Mouse (Mus musculus) heart, postnatal 0 days (tissue): ENCODE data around the gene Kcnh3.

Experiments
- CTCF ChIP-seq: IDR thresholded peaks from 2 replicates; pipeline ENCODE4 v1.5.1; 2016; ENCODE audit warnings: antibody characterized with exemption, control low read depth, low read depth
- EP300 ChIP-seq: IDR thresholded peaks from 2 replicates; pipeline ENCODE4 v1.6.1; 2016; ENCODE audit warnings: antibody characterized with exemption, low read depth

DNA sequence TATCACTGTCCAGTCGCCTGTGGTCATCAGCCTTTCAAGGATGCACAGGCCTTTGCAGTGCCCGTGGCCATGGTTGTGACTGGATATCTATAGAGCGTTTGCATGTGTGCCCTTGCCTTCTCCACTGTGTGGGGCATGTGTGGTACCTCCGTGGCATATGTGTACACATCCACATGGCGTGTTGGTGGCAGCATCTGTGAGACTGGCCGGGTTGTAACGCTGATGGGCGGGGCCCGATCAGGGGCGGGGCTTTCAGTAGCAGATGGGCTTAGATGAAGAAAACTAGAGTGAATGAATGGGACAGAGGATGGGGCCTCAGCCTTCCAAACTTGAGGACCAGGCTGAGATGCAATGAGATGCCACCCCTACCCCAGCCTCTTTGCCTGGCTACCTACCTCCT is 7.3 kb downstream of the Kcnh3 start:
- no peak for TF ChIP-seq CTCF
- no peak for TF ChIP-seq EP300
